Mouse (Mus musculus): ENCODE results near the gene Piezo1.
"Not testable (repeated sequence)": the region's sequence is repeated elsewhere in the genome, so short reads cannot be mapped to it uniquely, and the experiment has no call there.

Gene Piezo1

GRCm38 (mm10) chr8:122551265-122552051 is at the start of gene Piezo1:
Piezo1 (minus strand) TSS chr8:122551329.
- peak; percentile 96 for DNase-seq (ENCODE audit: low spot score)

- DNase-seq (ENCODE audit: low spot score) = no peak
Observed at GRCm38 (mm10) chr8:122600666-122601065, 49.5 kb upstream of the Piezo1 start.

GRCm38 (mm10) chr8:122596031-122596430 is 44.9 kb upstream of the Piezo1 start:
- no peak for DNase-seq (ENCODE audit: low spot score)

- no peak for DNase-seq (ENCODE audit: low spot score)
Observed at GRCm38 (mm10) chr8:122593783-122594507, 42.8 kb upstream of the Piezo1 start.

GRCm38 (mm10) chr8:122593240-122593639 is 42.1 kb upstream of the Piezo1 start:
- no peak for DNase-seq (ENCODE audit: low spot score)

GRCm38 (mm10) chr8:122586749-122587148 is 35.6 kb upstream of the Piezo1 start:
- no peak for DNase-seq (ENCODE audit: low spot score)

- no peak for DNase-seq (ENCODE audit: low spot score)
Observed at GRCm38 (mm10) chr8:122586171-122586570, 35.0 kb upstream of the Piezo1 start.

GRCm38 (mm10) chr8:122585411-122585891 is 34.3 kb upstream of the Piezo1 start:
- DNase-seq (ENCODE audit: low spot score) = peak; percentile 69

GRCm38 (mm10) chr8:122584981-122585380 is 33.9 kb upstream of the Piezo1 start:
- no peak for DNase-seq (ENCODE audit: low spot score)

- DNase-seq (ENCODE audit: low spot score) = no peak
Observed at GRCm38 (mm10) chr8:122580926-122581325, 29.8 kb upstream of the Piezo1 start.

- DNase-seq (ENCODE audit: low spot score) = no peak
Observed at GRCm38 (mm10) chr8:122579196-122579595, 28.1 kb upstream of the Piezo1 start.

GRCm38 (mm10) chr8:122577116-122577515 is 26.0 kb upstream of the Piezo1 start:
- DNase-seq (ENCODE audit: low spot score) = no peak

GRCm38 (mm10) chr8:122576648-122577022 is 25.5 kb upstream of the Piezo1 start, which contains the start of gene Aprt:
Aprt (minus strand) TSS chr8:122576909.
- DNase-seq (ENCODE audit: low spot score) = peak; percentile 87

- DNase-seq (ENCODE audit: low spot score) = no peak
Observed at GRCm38 (mm10) chr8:122575735-122576647, 24.9 kb upstream of the Piezo1 start.

GRCm38 (mm10) chr8:122575286-122575685 is 24.2 kb upstream of the Piezo1 start:
- DNase-seq (ENCODE audit: low spot score) = no peak

- no peak for DNase-seq (ENCODE audit: low spot score)
Observed at GRCm38 (mm10) chr8:122574667-122575251, 23.6 kb upstream of the Piezo1 start.

- no peak for DNase-seq (ENCODE audit: low spot score)
Observed at GRCm38 (mm10) chr8:122574264-122574663, 23.1 kb upstream of the Piezo1 start.

GRCm38 (mm10) chr8:122573577-122573976 is 22.4 kb upstream of the Piezo1 start:
- DNase-seq (ENCODE audit: low spot score) = no peak

- not testable (repeated sequence) for DNase-seq (ENCODE audit: low spot score)
Observed at GRCm38 (mm10) chr8:122573176-122573575, 22.0 kb upstream of the Piezo1 start.

GRCm38 (mm10) chr8:122572751-122573150 is 21.6 kb upstream of the Piezo1 start:
- DNase-seq (ENCODE audit: low spot score) = no peak

- no peak for DNase-seq (ENCODE audit: low spot score)
Observed at GRCm38 (mm10) chr8:122571750-122572267, 20.7 kb upstream of the Piezo1 start.

Measured in adipocyte (in vitro differentiated cells).